Mouse (Mus musculus): Measurements from ENCODE around the gene Rnase11. TPM values are rescaled to one million over a fixed set of nuclear protein-coding genes. Genes with fewer than 3 reads are reported as not detected.

Gene Rnase11
- total RNA-seq, 2 experiments from 2014 or later: not detected

DNA sequence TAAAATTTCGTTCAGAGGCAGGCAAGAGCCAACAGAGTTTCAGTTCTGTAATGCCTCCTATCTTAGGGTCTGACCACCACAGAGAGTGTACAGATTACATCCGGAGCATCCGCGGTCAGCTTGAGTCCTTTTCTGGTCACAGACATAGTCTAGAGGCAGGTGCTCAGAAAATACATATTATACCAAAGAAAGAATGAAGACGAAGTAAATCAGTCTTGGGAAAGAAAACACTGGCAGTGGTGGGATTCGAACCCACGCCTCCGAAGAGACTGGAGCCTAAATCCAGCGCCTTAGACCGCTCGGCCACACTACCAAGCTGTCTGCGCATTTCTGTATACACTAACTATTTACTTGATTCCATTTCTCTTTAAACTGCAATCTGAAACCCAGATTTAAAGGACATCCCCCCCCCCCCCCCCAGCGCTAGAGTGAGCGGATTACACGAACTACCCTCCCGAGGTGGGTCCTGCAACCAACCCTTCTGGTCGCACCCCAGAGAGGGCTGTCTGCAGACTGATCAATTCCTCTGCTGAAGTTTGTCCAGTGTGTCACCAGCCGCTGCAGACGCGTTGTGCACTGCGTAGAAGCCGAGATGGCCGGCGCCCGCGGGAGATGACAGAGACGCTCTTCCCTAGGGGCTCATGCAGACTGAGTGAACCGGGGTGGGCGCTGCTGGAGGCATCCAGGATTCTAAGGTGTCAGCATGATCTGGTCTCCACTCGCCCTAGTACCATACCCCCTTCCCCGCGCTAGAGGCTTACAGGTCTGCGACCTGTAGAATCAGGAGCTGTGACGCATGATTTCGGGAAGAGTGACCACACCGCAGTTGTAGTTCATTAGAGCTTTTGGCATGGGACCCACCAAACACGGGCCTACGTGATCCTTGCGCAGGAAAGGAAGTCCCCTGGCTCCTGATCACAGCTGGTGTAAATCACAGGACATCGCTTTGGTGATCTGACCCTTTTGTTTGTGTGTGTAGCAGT, 32.9 kb upstream of the Rnase11 start:
- intact Hi-C loops (cut with DNase I): no loop called here
- DNase-seq: peak; percentile 36 to 54

DNA sequence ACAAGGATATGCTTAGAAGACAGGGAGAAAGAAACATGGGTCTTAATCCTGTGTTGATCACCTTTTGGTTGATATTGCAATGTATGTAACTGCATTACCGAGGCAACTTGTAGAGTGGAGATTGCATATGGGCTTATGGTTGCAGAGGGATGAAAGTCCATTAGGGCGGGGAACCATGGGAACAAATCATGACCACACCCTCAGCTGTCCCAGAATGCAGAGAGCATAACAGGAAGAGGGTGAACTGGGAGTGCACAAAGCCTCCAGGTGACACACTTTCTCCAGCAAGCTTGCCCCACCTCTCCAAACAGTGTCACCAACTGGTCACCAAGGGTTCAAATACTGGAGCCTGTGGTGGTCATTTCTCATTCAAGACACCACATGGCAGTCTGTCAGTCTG, 31.1 kb upstream of the Rnase11 start:
- intact Hi-C loops (cut with DNase I): no loop called here
- DNase-seq: no peak

DNA sequence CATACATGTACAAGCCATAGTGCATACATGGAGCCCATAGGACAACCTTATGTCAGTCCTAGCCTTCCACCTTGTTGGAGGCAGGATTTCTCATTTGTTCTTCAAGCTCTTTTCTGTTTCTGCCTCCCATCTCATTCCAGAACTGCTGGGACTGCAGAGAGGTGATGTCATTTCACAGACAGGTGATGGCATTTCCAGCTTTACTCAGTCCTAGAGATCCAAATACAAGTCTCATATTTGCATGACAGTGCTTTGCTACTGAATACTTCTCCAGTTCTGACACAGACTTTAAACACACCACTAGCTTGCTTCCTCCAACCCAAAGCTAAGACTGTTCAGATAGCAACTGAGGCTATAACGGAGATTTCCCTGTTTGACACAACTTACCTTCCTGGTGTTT, 29.2 kb upstream of the Rnase11 start:
- no peak for DNase-seq
- intact Hi-C loops (cut with DNase I): no loop called here

DNA sequence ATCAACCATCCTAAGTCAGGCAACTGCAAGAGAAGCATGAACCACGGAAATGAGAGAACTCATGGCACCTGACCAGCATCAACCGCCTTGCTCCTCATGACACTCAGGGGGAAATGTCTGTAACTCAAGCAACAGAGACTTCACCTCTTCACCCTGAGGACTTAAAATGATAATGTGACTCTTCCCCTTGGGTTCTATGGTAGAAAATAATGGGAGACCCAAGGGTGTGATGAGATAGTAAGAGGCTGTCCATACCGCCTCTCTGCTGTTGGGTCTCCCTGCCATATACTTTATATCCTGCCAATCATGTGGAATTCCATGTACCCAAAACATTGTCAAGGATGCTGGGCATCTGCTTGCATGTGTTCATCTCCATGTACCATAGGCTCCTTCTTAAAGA, 24.4 kb upstream of the Rnase11 start, which contains the start of gene Olfr750:
Gene Olfr750 (minus strand): TSS at position 101 of the 400 bp plus-strand sequence.
- DNase-seq: no peak
- intact Hi-C loops (cut with DNase I): no loop called here

DNA sequence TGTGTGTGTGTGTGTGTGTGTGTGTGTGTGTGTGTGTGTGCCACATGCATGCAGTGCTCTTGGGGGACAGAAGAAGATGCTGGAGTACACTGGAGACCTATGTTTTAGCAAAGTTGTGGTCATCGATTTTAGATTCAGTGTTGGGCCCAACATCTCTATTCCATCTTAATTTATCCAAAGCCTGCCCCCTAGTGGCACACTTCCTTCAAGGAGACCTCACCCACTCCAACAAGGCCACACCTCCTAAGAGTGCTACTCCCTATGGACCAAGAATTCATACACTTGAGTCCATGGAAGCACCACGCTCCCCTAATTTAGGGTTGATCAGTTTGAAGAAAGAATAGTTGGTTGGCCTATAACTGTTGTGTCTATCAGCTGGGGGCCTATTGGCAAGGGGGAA, 19.7 kb upstream of the Rnase11 start:
- DNase-seq: no peak
- intact Hi-C loops (cut with DNase I): no loop called here

DNA sequence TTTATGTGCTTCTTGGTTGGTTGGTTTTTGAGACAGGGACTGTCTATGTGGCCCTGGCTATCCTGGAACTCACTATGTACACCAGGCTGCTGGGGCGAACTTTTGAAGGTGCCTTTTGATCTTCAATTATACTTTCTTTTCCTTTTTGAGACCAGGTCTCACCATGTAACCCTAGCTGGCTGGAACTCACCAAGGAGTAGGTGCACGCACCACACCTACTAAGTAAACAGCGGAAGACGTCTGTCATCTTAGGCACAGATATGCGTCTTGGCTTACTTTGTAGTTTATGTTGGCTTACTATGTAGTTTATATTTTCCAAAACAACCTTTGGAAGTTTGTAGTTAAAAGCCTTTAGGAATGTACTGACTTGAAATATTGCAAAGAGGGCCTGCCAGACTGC, 19.0 kb upstream of the Rnase11 start:
- intact Hi-C loops (cut with DNase I): no loop called here
- DNase-seq: no peak

DNA sequence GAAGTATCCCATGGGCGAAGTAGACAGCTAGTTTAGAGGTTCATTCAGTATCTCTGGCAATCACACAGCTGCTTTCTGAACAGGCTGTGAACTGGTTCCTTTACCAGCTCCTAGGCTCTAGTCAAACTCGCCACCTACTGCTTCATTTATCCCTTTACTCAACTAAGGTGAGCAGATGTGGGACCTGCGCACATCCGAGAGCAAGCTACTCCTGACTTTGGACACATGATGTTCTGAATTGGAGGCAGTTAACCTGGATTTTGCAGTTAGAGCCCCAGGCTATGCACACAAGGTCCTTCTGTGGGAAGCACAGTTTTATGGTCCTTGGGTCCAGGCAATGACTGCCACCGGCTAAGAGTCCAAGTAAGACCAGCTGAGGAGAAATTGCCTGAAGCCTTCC, 10.8 kb upstream of the Rnase11 start:
- intact Hi-C loops (cut with DNase I): no loop called here
- no peak for DNase-seq

DNA sequence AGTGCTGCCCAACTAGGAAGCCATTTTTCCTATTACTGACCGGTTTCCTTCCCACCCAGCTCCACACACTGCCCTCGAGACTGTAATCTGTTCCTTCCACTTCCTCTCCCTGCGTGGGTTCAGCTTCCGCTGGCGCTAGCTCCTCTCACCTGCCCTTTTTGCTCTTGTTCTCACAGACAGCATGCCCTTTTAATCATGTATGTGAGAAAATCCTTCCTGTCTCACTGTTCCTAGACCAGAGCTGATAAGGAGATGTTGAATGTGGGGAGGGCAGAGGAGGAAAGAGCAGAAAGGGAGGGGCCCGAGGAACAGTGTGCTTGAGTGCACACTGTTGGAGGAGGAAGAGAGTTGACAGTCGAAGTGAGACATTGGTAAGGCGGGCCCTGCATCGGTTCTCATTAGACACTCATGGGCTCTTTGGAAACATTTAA, 7.5 kb upstream of the Rnase11 start, which contains the start of gene Rnase12:
Gene Rnase12 (minus strand): TSS at position 261 of the 431 bp plus-strand sequence.
- intact Hi-C loops (cut with DNase I): no loop called here

DNA sequence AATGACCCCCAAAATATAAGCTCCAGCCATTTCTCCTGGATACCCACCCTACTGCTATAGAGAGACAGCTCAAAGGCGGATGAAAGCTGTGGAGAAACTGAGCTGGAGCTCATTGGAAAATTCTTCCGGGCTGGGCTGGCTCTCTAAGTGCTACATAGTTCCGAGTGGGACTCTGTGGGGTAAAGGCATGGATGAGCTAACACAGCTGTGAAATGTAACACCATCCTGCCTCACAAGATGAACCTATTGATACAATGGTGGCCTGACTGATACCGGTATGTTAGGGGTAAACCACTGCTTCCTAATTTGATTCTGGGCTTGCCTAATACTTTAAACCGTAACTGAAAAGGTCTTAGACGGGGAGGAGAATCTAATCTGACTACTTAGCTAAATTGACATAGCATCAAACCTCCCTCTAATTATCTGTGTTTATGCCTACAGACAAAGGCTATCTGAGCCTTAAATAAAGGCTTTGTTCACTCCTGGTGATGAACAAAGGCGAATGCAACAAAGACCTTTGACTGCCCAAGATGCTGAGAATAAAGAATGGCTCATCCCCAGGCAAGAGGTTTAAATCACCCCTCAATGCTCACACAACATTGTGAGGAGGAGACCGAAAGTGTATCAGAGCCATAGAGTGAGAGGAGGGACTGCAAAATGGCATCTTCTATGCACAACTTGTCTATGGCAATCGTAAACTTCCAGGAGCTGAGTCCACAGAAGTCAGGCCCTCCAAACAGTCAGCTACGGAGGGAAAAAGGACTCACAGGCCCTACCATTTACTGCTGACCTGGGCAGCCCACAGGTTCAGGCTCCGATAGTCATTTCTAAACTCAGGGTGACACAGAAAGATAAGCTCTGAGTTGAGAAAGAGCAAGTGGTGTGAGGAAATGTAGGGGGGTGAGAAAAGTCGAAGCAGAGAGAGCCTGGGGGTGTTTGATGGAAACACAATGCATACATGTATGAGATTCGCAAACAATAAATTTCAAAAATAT, 4.6 kb upstream of the Rnase11 start:
- intact Hi-C loops (cut with DNase I): no loop called here
- no peak for DNase-seq

More for the DNA sequence above, 7.5 kb upstream of the Rnase11 start, which contains the start of gene Rnase12:
- DNase-seq: no peak

DNA sequence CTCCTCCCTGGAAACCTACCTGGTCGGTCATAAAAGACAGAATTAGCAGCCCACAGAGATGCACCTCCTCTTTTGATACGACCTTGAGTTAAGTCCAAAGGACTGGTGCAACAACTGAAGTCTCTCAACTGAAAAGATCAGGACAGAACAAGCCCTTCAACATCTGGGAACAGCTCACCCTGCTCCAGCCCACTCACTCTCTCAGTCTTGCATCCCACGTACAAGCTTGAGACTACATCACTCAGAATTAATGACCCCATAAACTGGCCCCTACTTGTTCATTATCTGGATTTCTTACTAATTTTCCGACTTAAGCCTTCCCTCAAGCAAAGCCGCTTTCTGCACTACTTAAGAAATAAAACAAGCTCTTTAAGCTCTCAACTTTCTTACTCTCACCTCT, 3.2 kb upstream of the Rnase11 start:
- intact Hi-C loops (cut with DNase I): no loop called here
- no peak for DNase-seq

DNA sequence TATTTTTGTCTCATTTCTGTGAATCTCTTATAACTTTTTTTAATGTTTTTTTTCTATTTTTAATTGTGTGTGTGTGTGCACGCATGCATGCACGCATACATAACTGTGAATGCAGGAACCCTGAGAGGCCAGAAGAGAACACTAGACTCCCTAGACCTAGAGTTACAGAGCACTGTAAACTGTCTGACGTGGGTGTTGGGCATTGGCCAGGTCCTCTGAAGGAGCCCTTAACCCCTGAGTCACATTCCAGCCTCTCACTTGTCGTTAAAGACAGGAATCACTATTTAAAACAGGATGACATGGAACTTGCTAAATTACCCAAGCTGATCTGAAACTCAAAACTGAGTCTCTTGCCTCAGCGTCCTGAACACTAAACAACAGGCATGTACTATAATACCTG, 2.0 kb upstream of the Rnase11 start:
- intact Hi-C loops (cut with DNase I): no loop called here
- no peak for DNase-seq

DNA sequence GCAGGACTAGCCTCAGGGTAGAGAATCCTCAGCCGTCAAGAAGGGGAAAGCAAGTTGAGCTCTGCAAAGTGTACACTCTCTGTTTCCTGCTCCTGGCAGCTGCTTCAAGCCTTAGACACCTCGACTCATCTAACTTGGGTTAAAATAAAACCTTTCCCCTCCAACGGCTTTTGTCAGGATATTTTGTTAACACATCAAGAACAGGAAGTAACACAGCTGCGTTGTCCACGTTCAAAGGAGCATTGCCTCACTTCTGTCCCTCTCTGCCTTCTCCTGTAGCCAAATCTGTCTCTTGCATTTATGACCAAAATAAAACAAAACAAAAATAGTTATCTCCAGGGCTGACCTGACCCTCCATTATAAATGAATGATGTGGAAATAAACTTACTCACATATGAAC, 2.1 kb downstream of the Rnase11 start:
- intact Hi-C loops (cut with DNase I): no loop called here
- DNase-seq: no peak

DNA sequence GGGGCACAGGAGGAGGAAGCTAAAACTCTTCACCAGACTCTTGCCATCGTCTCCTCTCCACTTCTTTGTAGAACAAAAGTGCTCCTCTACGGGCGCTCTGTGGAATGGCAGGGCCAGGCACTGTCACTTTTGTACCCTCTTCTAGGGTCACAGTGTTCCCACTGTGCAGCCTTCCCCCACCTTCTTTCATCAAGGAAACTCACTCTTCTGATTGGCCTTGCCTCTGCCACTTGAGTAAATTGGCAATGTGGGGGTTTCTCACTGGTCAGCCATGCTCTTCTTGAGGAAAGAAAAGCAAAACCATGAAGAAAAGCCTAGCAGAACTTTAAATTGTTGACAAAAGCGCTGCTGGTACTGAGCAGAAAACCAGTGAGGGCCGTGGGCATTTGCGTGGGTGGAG, 8.2 kb downstream of the Rnase11 start, which contains the start of gene Rnase9:
Gene Rnase9 (minus strand): TSS at position 101 of the 400 bp plus-strand sequence.
- no peak for DNase-seq
- intact Hi-C loops (cut with DNase I): no loop called here

DNA sequence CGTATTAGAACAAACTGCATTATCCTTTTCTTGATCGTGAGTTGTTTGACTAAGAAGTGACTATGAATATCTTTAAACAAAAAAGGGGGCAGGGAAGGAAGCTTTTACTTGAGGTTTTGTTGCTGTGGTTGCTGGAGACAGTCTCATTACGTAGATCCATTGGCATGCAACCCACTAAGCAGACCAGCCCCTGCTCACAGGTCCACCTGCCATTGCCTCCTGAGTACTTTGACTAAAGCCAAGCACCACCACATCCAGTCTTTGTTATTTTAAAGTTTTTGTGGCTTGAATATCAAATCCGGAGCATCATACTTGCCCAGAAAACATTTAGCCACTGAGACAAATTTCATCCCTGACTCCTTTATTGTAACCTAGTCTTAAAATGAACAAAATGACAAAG, 13.7 kb downstream of the Rnase11 start:
- no peak for DNase-seq
- intact Hi-C loops (cut with DNase I): no loop called here

DNA sequence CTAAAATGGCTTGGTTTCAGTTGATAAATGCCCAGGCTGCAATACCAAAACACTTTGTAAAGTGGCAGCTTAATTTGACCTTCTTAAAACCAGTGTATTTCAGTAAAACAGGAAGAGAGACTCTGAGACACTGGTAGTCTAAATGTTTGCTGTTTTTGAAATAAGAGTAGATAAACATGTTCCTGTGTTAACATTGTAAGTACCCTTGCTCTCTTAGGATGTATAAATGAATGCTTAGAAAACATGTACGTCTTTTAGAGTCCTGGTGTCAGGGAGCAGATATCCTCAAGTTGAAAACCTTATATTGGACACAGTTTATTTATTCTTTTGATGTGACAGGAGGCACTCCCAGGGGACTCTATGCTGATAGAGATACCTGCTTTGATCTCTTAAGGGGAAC, 14.8 kb downstream of the Rnase11 start:
- intact Hi-C loops (cut with DNase I): no loop called here
- DNase-seq: no peak

DNA sequence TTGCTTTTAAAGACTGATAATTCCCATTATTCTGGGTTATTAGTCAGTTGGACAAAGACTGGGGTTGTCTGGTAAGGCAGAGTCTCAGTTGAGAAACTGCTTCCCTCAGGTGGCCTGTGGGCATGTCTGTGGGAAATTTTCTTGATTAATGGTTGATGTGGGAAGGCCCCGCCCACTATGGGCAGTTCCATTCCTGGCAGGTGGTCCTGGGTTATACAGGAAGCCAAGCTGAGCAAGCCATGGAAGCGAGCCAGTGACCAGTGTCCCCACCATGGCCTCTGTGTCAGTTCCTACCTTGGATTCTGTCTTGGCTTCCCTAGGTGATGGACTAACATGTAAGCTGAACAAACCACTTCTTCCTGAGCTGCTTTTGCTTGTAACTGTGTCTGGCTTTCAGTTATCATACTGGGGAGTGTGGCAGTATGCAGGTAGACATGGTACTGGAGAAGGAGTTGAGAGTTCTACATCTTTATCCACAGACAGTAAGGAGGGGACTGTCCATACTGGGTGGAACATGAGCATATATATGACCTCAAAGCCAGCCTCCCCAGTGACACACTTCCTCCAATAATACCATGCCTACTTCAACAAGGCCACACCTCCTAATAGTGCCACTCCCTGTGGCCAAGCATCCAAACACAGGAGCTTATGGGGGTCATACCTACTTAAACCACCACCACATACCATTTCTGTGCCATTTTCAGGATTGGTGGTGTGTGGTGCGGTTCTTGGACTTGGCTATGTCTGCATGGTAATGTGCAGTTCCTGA, 22.4 kb downstream of the Rnase11 start:
- no peak for DNase-seq
- intact Hi-C loops (cut with DNase I): loop anchor here (2.0 to 5.0 kb wide), 2 partner anchors 35 to 70 kb away; no protein-coding TSS in a partner anchor

DNA sequence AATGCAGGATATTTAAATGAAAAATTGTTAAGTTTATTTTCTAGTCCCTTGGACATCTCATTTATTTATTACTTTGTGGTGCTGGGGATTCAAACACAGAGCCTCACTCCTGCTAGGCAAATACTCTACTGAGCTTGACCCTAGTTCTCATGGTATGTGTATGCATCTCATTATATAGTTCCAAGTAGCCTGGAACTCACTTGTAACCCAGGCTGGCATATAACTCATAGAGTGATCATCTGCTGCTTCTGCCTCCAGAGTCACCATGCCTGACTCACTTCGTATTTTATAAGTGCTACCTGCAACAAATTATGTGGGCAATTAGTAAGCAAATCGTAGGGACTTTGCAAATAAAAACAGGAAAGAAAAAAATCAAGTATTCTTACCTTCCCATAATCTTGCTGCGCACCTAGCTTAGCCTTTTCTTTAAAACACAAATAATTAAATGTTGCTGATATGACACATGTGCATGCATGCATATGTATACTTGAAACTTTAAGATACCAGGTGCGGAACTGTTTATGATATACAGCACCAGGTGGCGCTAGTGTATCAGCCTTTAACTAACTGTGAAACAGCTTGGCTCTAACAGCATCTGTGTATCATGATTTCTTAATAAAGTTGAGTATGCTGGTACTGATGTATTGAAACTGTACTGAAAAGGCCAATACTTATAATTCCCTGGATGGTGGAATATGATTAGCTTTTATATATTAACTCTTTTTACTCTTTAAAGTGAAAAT, 23.4 kb downstream of the Rnase11 start:
- intact Hi-C loops (cut with DNase I): loop anchor here (2.0 to 5.0 kb wide), 2 partner anchors 36 to 71 kb away; no protein-coding TSS in a partner anchor
- peak in 1 of 2 experiments; percentile 29 for DNase-seq

DNA sequence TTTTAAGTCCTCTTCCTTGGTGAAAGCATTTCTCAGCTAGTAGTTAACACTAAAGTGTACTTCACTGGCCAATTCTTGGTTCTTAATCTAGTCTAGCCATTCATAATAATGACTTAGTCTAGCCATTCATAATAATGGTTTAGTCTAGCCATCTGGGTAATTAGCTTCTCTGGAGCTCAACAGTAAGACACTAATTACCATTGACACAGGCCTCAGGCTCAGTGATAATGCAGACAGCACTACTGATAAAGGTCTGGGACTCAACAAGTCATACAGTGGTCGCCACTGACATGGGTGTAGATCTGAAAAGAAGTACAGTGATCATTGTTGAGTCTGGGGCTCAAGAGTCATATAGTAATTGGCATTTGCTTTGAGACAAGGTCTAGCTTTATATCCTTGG, 25.1 kb downstream of the Rnase11 start:
- DNase-seq: no peak
- intact Hi-C loops (cut with DNase I): loop anchor here (5.0 kb wide), 1 partner anchor 72 kb away; no protein-coding TSS in a partner anchor

DNA sequence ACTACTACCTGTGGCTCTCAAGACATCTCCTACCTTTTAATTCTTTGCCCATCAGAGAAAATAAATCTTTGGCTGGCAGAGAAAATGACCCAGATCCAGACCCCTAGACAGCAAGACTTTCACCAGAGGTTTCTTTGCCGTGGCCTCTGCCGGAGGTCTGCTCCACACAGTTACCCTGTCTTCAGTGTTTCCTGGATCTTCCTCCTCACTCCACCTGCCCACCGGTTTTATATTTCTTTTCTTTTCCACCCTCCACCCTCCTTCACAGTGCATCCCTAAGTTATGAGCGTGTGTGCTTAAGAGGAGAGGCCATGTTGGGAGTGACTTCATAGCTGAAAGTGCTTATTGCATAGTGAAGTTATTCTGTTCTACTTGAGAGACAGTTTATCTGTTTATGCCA, 26.5 kb downstream of the Rnase11 start:
- intact Hi-C loops (cut with DNase I): no loop called here
- DNase-seq: no peak

Data from gastrocnemius, postnatal 36 days (tissue).